Mouse (Mus musculus) kidney, postnatal 0 days (tissue): ENCODE results near the gene Zfp185. TPM values are rescaled to one million over a fixed set of nuclear protein-coding genes. Genes with fewer than 3 reads are reported as not detected.

Experiments used
- ATAC-seq: fragments of 200-750 bp; cut with Nextera tagmentation; replicated peaks from 2 replicates; pipeline ENCODE4 v1.8.0; 2017; ENCODE audit warnings: low read depth, moderate number of reproducible peaks, moderate TSS enrichment, moderate library complexity; ENCODE audit not compliant: low FRiP score
- DNase-seq: peaks from one replicate; pipeline ENCODE4 v3.0.0-alpha.2; 2016; ENCODE audit warnings: low spot score
- H3K27ac ChIP-seq: fragments of 300-500 bp; sonication (generic); 2 replicates; pipeline ENCODE4 v1.5.1; 2014; ENCODE audit warnings: mild to moderate bottlenecking
- H3K27me3 ChIP-seq: fragments of 300-500 bp; sonication (generic); 2 replicates; pipeline ENCODE4 v1.6.1; 2014; ENCODE audit warnings: low read length, mixed read lengths; ENCODE audit not compliant: insufficient read depth
- H3K36me3 ChIP-seq: fragments of 300-500 bp; sonication (generic); 2 replicates; pipeline ENCODE4 v1.6.1; 2014; ENCODE audit warnings: low read length, mixed read lengths; ENCODE audit not compliant: insufficient read depth
- H3K4me1 ChIP-seq: fragments of 300-500 bp; sonication (generic); replicated peaks from 2 replicates; pipeline ENCODE4 v1.6.1; 2014; ENCODE audit warnings: antibody characterized with exemption, low read length, mixed read lengths; ENCODE audit not compliant: insufficient read depth
- H3K4me2 ChIP-seq: fragments of 300-500 bp; sonication (generic); 2 replicates; pipeline ENCODE4 v1.6.1; 2014; ENCODE audit warnings: mild to moderate bottlenecking, low read length, moderate library complexity, mixed read lengths
- H3K4me3 ChIP-seq: fragments of 300-500 bp; sonication (generic); replicated peaks from 2 replicates; pipeline ENCODE4 v1.5.1; 2014; ENCODE audit warnings: low read depth, low read length
- H3K9ac ChIP-seq: fragments of 300-500 bp; sonication (generic); 2 replicates; pipeline ENCODE4 v1.6.1; 2014; ENCODE audit warnings: low read depth, low read length
- H3K9me3 ChIP-seq: fragments of 300-500 bp; sonication (generic); replicated peaks from 2 replicates; pipeline ENCODE4 v1.6.1; 2016; ENCODE audit warnings: low read length, inconsistent platforms, mixed read lengths
- CTCF ChIP-seq: IDR thresholded peaks from 2 replicates; pipeline ENCODE4 v1.5.1; 2016; ENCODE audit warnings: antibody characterized with exemption, low read depth, mild to moderate bottlenecking, moderate library complexity
- WGBS: fragments of 180-500 bp; shearing (Covaris S2); extraction: QIAGEN DNeasy Blood & Tissue Kit; methylation state at CpG from one replicate; pipeline ENCODE4 v1.1.7; 2014; 5-methylcytosine and 5-hydroxymethylcytosine counted together
- polyA plus RNA-seq: library from polyadenylated mRNA; unstranded; fragments of >200 nt; fragmentation: Nextera tagmentation; extraction: Ambion mirVana; gene quantifications from 2 replicates; pipeline ENCODE4 v1.2.1, GENCODE M21; 2015

Zfp185 gene
- polyA plus RNA-seq, 1 experiment from 2014 or later, result 8.7 TPM

- DNase-seq (no peak), ATAC-seq (no peak)
- H3K9me3 ChIP-seq, result no peaks in the 10 kb centered on the region
- no peak overlapping the region for H3K9ac ChIP-seq
- no peaks in the 10 kb centered on the region for H3K4me1 ChIP-seq
- H3K27me3 ChIP-seq, result no peaks in the 10 kb centered on the region
- WGBS, result 79% methylated on average over 5 of the region's 5 CpGs
- H3K4me2 ChIP-seq, result no peak overlapping the region
- no peaks in the 10 kb centered on the region for H3K36me3 ChIP-seq
- H3K4me3 ChIP-seq, result no peak overlapping the region
- no peak overlapping the region for H3K27ac ChIP-seq
- TF ChIP-seq CTCF, result no peak
Observed at GRCm38 (mm10) chrX:73003110-73003509, 16.0 kb downstream of the Zfp185 start.

- WGBS, result 66% methylated on average over 4 of the region's 4 CpGs
- no peak for DNase-seq
- no peaks in the 10 kb centered on the region for H3K4me1 ChIP-seq
- no peak overlapping the region for H3K4me2 ChIP-seq
- TF ChIP-seq CTCF, result no peak
- H3K27ac ChIP-seq, result no peak overlapping the region
- no peaks in the 10 kb centered on the region for H3K36me3 ChIP-seq
- no peak overlapping the region for H3K9ac ChIP-seq
- no peak overlapping the region for H3K4me3 ChIP-seq
- H3K27me3 ChIP-seq, result no peaks in the 10 kb centered on the region
- H3K9me3 ChIP-seq, result no peaks in the 10 kb centered on the region
- no peak for ATAC-seq
Observed at GRCm38 (mm10) chrX:73005678-73006077, 18.5 kb downstream of the Zfp185 start.

- H3K27me3 ChIP-seq, result no peaks in the 10 kb centered on the region
- H3K9ac ChIP-seq, result no peak overlapping the region
- H3K9me3 ChIP-seq, result no peaks in the 10 kb centered on the region
- 19% methylated on average over 26 of the region's 27 CpGs for WGBS
- DNase-seq, result peak; percentile 96
- peak overlapping the region; percentile 26 for H3K4me3 ChIP-seq
- H3K36me3 ChIP-seq, result no peaks in the 10 kb centered on the region
- H3K27ac ChIP-seq, result no peak overlapping the region
- peak overlapping the region; percentile 53 for H3K4me2 ChIP-seq
- H3K4me1 ChIP-seq, result no peaks in the 10 kb centered on the region
- TF ChIP-seq CTCF, result peak; percentile 91
- ATAC-seq, result peak; percentile 99
Observed at GRCm38 (mm10) chrX:73007597-73008479, 20.7 kb downstream of the Zfp185 start.

GRCm38 (mm10) chrX:73012846-73013245 is 25.7 kb downstream of the Zfp185 start:
- Histone ChIP-seq H3K27ac (no peak overlapping the region), H3K4me2 (no peak overlapping the region), H3K9ac (no peak overlapping the region), H3K27me3 (no peaks in the 10 kb centered on the region), H3K4me1 (no peaks in the 10 kb centered on the region), H3K36me3 (no peaks in the 10 kb centered on the region), H3K4me3 (no peak overlapping the region), H3K9me3 (no peaks in the 10 kb centered on the region)
- no peak for TF ChIP-seq CTCF
- WGBS, result 62% methylated on average over 4 of the region's 4 CpGs
- ATAC-seq (no peak), DNase-seq (no peak)

- Histone ChIP-seq H3K27ac (no peak within 1 kb of the TSS), H3K27me3 (no peaks in the 10 kb centered on the region), H3K36me3 (no peaks in the 10 kb centered on the region), H3K9ac (no peak within 1 kb of the TSS), H3K4me3 (no peak within 1 kb of the TSS), H3K4me2 (no peak within 1 kb of the TSS), H3K4me1 (no peaks in the 10 kb centered on the region), H3K9me3 (no peaks in the 10 kb centered on the region)
- no peak for TF ChIP-seq CTCF
- no peak for DNase-seq
- no peak for ATAC-seq
- WGBS, result 93% methylated on average over 1 of the region's 1 CpGs
Observed at GRCm38 (mm10) chrX:73037003-73037402, 49.9 kb downstream of the Zfp185 start, which contains the start of gene Pnma5. TSS of gene Pnma5 (minus strand) at chrX:73037103.

GRCm38 (mm10) chrX:73038831-73039230 is 51.7 kb downstream of the Zfp185 start:
- Histone ChIP-seq H3K9ac (no peak overlapping the region), H3K36me3 (no peaks in the 10 kb centered on the region), H3K9me3 (no peaks in the 10 kb centered on the region), H3K4me1 (no peaks in the 10 kb centered on the region), H3K4me3 (no peak overlapping the region), H3K27ac (no peak overlapping the region), H3K27me3 (no peaks in the 10 kb centered on the region), H3K4me2 (no peak overlapping the region)
- TF ChIP-seq CTCF, result no peak
- ATAC-seq (no peak), DNase-seq (no peak)
- WGBS, result 80% methylated on average over 8 of the region's 8 CpGs
